Mouse (Mus musculus): Measurements from ENCODE around the gene Syngap1.

DNA sequence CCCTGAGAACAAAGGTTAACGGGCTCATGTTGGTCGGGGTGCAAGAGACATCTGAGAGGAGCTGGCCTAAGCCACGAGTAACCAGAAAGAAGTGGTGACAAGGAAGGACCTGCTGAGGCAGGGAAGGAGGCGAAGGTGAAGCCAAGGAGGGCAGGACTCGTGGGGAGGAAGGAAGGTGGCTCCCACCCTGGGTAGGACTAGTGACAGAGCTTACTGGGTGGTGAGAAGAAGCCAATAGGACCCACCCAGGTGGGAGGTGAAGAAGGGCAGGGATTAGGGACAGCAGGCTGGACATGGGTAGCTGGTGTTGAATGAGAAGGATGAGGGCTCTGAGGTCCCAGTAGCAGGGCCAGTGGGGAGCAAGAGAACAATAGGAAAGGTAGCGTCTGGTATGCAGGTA lies 12.1 kb downstream of the Syngap1 start:
- TF ChIP-seq CTCF (IDR thresholded peaks at IDR 0.05; ENCODE audit: low read depth) (no peak), EP300 (optimal IDR thresholded peaks at IDR 0.05) (no peak)
